Mouse (Mus musculus) liver, embryonic 14.5 days (tissue): ENCODE measurements around the gene Pate2.
A peak's percentile ranks its signal among the peaks of the same experiment; 100 is the strongest.

ENCODE experiments used
- CTCF ChIP-seq: IDR thresholded peaks from 2 replicates; pipeline ENCODE4 v1.5.1; 2016; ENCODE audit warnings: antibody characterized with exemption, low read depth, control low read depth
- EP300 ChIP-seq: IDR thresholded peaks from 2 replicates; pipeline ENCODE4 v1.6.1; 2016; ENCODE audit warnings: antibody characterized with exemption, low read depth

DNA sequence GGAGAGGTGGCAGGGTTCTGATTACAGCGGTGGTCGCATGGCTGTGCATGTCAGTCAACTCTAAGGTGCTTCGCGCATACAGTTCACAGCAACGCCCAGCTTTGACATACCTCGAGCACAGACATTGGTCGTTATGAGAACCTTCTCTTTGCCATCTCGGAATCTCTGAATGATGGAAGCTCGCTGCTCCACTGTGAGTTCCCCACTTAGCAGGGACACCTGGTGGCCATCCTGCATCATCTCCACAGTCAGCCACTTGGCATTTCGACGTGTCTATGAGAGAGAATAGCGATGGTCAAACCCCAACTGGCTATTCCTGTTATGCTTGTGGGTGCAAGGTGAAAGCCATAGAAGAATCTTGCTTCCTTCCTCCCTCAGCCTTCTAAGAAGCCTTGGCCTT is 24.4 kb upstream of the Pate2 start:
- peak; percentile 41 for TF ChIP-seq CTCF
- no peak for TF ChIP-seq EP300
